Mouse (Mus musculus) forebrain, embryonic 16.5 days (tissue): ENCODE measurements around the gene Gprc5c. TPM values are rescaled to one million over a fixed set of nuclear protein-coding genes. Genes with fewer than 3 reads are reported as not detected.

Experiments used
- ATAC-seq: fragments of 200-750 bp; cut with Nextera tagmentation; 2 replicates; pipeline ENCODE4 v1.8.0; 2017; ENCODE audit warnings: mild to moderate bottlenecking, moderate library complexity
- H3K27ac ChIP-seq: fragments of 300-500 bp; sonication (generic); 2 replicates; pipeline ENCODE4 v1.5.1; 2014; ENCODE audit warnings: low read length, control low read depth
- H3K27me3 ChIP-seq: fragments of 300-500 bp; sonication (generic); replicated peaks from 2 replicates; pipeline ENCODE4 v1.6.1; 2014; ENCODE audit warnings: low read length; ENCODE audit not compliant: control insufficient read depth, insufficient read depth
- H3K36me3 ChIP-seq: fragments of 300-500 bp; sonication (generic); 2 replicates; pipeline ENCODE4 v1.6.1; 2014; ENCODE audit not compliant: control insufficient read depth, insufficient read depth
- H3K4me1 ChIP-seq: fragments of 300-500 bp; sonication (generic); replicated peaks from 2 replicates; pipeline ENCODE4 v1.6.1; 2014; ENCODE audit warnings: low read length; ENCODE audit not compliant: control insufficient read depth, insufficient read depth
- H3K4me2 ChIP-seq: fragments of 300-500 bp; sonication (generic); 2 replicates; pipeline ENCODE4 v1.6.1; 2014; ENCODE audit warnings: mild to moderate bottlenecking, low read length, control low read depth
- H3K4me3 ChIP-seq: fragments of 300-500 bp; sonication (generic); replicated peaks from 2 replicates; pipeline ENCODE4 v1.5.1; 2014; ENCODE audit warnings: mild to moderate bottlenecking, low read length, control low read depth
- H3K9ac ChIP-seq: fragments of 300-500 bp; sonication (generic); replicated peaks from 2 replicates; pipeline ENCODE4 v1.6.1; 2014; ENCODE audit warnings: low read depth, low read length, control low read depth
- H3K9me3 ChIP-seq: fragments of 300-500 bp; sonication (generic); 2 replicates; pipeline ENCODE4 v1.6.1; 2016; ENCODE audit warnings: low read length; ENCODE audit not compliant: control insufficient read depth
- WGBS: fragments of 180-500 bp; shearing (Covaris S2); extraction: QIAGEN DNeasy Blood & Tissue Kit; methylation state at CpG from one replicate; pipeline ENCODE4 v1.1.7; 2014; 5-methylcytosine and 5-hydroxymethylcytosine counted together
- polyA plus RNA-seq: library from polyadenylated mRNA; unstranded; fragments of >200 nt; fragmentation: Nextera tagmentation; extraction: Ambion mirVana; gene quantifications from 2 replicates; pipeline ENCODE4 v1.2.1, GENCODE M21; 2015

The Gprc5c gene
- polyA plus RNA-seq, 1 experiment from 2014 or later, result 6.1 TPM

- Histone ChIP-seq H3K4me1 (peaks cover 23% of the 10 kb centered on the region), H3K27ac (peak overlapping the region; percentile 15; the same call in 1 of the 2 replicates), H3K4me3 (no peak overlapping the region), H3K9ac (peak overlapping the region; percentile 19; the same call in 1 of the 2 replicates), H3K27me3 (no peaks in the 10 kb centered on the region), H3K4me2 (peak overlapping the region; percentile 32), H3K9me3 (no peaks in the 10 kb centered on the region), H3K36me3 (no peaks in the 10 kb centered on the region)
- 5% methylated on average over 24 of the region's 24 CpGs for WGBS
- ATAC-seq, result peak; percentile 49
Measured at GRCm38 (mm10) chr11:114829499-114830432, 21.2 kb upstream of the Gprc5c start.

- WGBS, result 17% methylated on average over 8 of the region's 8 CpGs
- Histone ChIP-seq H3K27ac (no peak overlapping the region), H3K27me3 (no peaks in the 10 kb centered on the region), H3K4me2 (no peak overlapping the region), H3K4me1 (peaks cover 23% of the 10 kb centered on the region), H3K9ac (no peak overlapping the region), H3K4me3 (no peak overlapping the region), H3K9me3 (no peaks in the 10 kb centered on the region), H3K36me3 (no peaks in the 10 kb centered on the region)
- ATAC-seq, result no peak
Measured at GRCm38 (mm10) chr11:114830433-114830773, 20.5 kb upstream of the Gprc5c start.

- H3K27me3 ChIP-seq, result no peaks in the 10 kb centered on the region
Measured at GRCm38 (mm10) chr11:114833166-114833565, 17.8 kb upstream of the Gprc5c start.

GRCm38 (mm10) chr11:114843818-114844463, 7.0 kb upstream of the Gprc5c start:
- Histone ChIP-seq H3K4me2 (no peak overlapping the region), H3K27me3 (peaks cover 6% of the 10 kb centered on the region), H3K4me1 (peaks cover 5% of the 10 kb centered on the region), H3K9me3 (no peaks in the 10 kb centered on the region), H3K4me3 (no peak overlapping the region), H3K27ac (no peak overlapping the region), H3K36me3 (no peaks in the 10 kb centered on the region), H3K9ac (no peak overlapping the region)
- ATAC-seq, result no peak
- 10% methylated on average over 8 of the region's 8 CpGs for WGBS

More at GRCm38 (mm10) chr11:114833166-114833565, 17.8 kb upstream of the Gprc5c start:
- no peaks in the 10 kb centered on the region for H3K9me3 ChIP-seq
- H3K27ac ChIP-seq, result no peak overlapping the region
- no peak overlapping the region for H3K4me2 ChIP-seq
- WGBS, result 59% methylated on average over 5 of the region's 5 CpGs
- ATAC-seq, result no peak
- peaks cover 22% of the 10 kb centered on the region for H3K4me1 ChIP-seq
- no peak overlapping the region for H3K9ac ChIP-seq
- no peak overlapping the region for H3K4me3 ChIP-seq
- H3K36me3 ChIP-seq, result no peaks in the 10 kb centered on the region

GRCm38 (mm10) chr11:114844464-114845220, 6.3 kb upstream of the Gprc5c start:
- peaks cover 5% of the 10 kb centered on the region for H3K4me1 ChIP-seq
- H3K4me2 ChIP-seq, result no peak overlapping the region
- no peaks in the 10 kb centered on the region for H3K9me3 ChIP-seq
- H3K9ac ChIP-seq, result no peak overlapping the region
- no peak overlapping the region for H3K4me3 ChIP-seq
- WGBS, result 73% methylated on average over 7 of the region's 7 CpGs
- ATAC-seq, result no peak
- no peaks in the 10 kb centered on the region for H3K36me3 ChIP-seq
- H3K27ac ChIP-seq, result no peak overlapping the region
- peaks cover 13% of the 10 kb centered on the region for H3K27me3 ChIP-seq

GRCm38 (mm10) chr11:114846336-114846735, 4.6 kb upstream of the Gprc5c start:
- Histone ChIP-seq H3K9ac (no peak overlapping the region), H3K27ac (no peak overlapping the region), H3K27me3 (peaks cover 24% of the 10 kb centered on the region), H3K4me1 (peaks cover 16% of the 10 kb centered on the region), H3K4me2 (no peak overlapping the region), H3K9me3 (no peaks in the 10 kb centered on the region), H3K36me3 (no peaks in the 10 kb centered on the region), H3K4me3 (no peak overlapping the region)
- WGBS, result 84% methylated on average over 4 of the region's 4 CpGs
- no peak for ATAC-seq

- Histone ChIP-seq H3K4me1 (peaks cover 20% of the 10 kb centered on the region), H3K27me3 (peaks cover 27% of the 10 kb centered on the region), H3K4me2 (no peak overlapping the region), H3K4me3 (no peak overlapping the region), H3K27ac (no peak overlapping the region), H3K9ac (no peak overlapping the region), H3K36me3 (no peaks in the 10 kb centered on the region), H3K9me3 (no peaks in the 10 kb centered on the region)
- WGBS, result 88% methylated on average over 5 of the region's 5 CpGs
- ATAC-seq, result no peak
Measured at GRCm38 (mm10) chr11:114847008-114847407, 3.9 kb upstream of the Gprc5c start.

- H3K4me2 ChIP-seq, result no peak overlapping the region
- no peaks in the 10 kb centered on the region for H3K36me3 ChIP-seq
- no peak overlapping the region for H3K4me3 ChIP-seq
- H3K9me3 ChIP-seq, result no peaks in the 10 kb centered on the region
- 16% methylated on average over 2 of the region's 2 CpGs for WGBS
- ATAC-seq, result no peak
- peaks cover 22% of the 10 kb centered on the region for H3K4me1 ChIP-seq
- H3K27me3 ChIP-seq, result peaks cover 40% of the 10 kb centered on the region
- no peak overlapping the region for H3K27ac ChIP-seq
- no peak overlapping the region for H3K9ac ChIP-seq
Measured at GRCm38 (mm10) chr11:114849572-114849971, 1.4 kb upstream of the Gprc5c start.

- no peak overlapping the region; the same call in 1 of the 2 replicates for H3K4me2 ChIP-seq
- 19% methylated on average over 5 of the region's 5 CpGs for WGBS
- ATAC-seq, result no peak
- no peaks in the 10 kb centered on the region for H3K9me3 ChIP-seq
- H3K36me3 ChIP-seq, result no peaks in the 10 kb centered on the region
- peaks cover 40% of the 10 kb centered on the region for H3K27me3 ChIP-seq
- H3K9ac ChIP-seq, result no peak overlapping the region
- H3K4me1 ChIP-seq, result peaks cover 22% of the 10 kb centered on the region
- H3K27ac ChIP-seq, result no peak overlapping the region
- H3K4me3 ChIP-seq, result no peak overlapping the region
Measured at GRCm38 (mm10) chr11:114850066-114850451, 893 bp upstream of the Gprc5c start.
